Mouse (Mus musculus) heart, postnatal 10 days (tissue): Measurements from ENCODE around the gene Snx25. TPM values are rescaled to one million over a fixed set of nuclear protein-coding genes. Genes with fewer than 3 reads are reported as not detected.

Experiments used
- DNase-seq, 2 experiments: peaks; one replicate each; pipeline ENCODE4 v3.0.0; 2021
- intact Hi-C: fragments of 180-260 bp; cut with DNase I; formaldehyde crosslinking; loops from one replicate; pipeline ENCODE4 v1.15.1; 2025
- total RNA-seq, 2 experiments: library from RNA; stranded (reverse); gene quantifications; 2 replicates each; pipeline ENCODE4 v1.2.3; 2021

Snx25 gene
- total RNA-seq = 10 to 100 TPM; 13.2 to 13.7 TPM

GRCm38 (mm10) chr8:46152064-46153031 is at the start of gene Snx25:
Gene Snx25, minus strand, starts transcription at chr8:46152159.
- DNase-seq = peak; percentile 85 to 86
- intact Hi-C loops = loop anchor here (5.0 kb wide), 1 partner anchor 60 kb away; no protein-coding TSS in a partner anchor

DNA sequence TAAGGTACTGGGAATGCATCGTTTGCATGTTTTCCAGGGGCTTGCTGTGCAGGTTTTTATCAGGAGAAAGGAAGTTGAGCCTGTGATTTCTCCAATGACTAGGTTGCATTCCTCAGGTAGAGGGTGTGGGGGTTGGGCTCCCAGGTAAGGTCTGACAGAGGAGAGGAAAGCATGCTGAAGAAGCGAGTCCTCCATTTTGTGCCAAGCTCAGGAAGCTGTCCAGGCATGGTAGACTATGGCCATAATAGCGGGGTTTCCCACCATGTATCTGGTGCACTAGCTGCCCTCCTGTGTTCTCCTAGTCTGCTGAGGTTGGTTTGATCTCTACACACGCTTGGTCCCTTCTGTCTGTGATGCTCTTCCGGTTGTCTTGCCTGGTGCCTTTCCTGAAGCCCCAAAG is 45.7 kb upstream of the Snx25 start:
- no peak for DNase-seq
- intact Hi-C loops = no loop called here

DNA sequence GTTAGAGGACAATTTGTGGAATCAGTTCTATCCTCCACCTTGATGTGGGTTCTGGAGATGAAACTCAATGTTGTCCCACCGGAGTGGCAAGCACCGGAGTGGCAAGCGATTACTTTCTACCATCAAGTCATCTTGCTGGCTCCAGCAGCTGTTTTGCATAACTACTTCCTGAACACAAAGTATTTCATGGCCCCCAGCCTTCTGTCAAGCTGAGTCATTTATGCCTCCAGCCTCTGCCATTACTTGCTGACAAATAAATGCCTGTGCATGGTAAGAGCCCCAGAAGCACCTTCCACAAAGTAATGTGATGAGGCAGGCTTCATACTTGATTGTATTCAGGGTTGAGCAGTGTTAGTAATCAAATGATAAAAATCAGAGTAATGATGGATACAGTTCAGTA is 44.9 kb upstream of the Snx25 start:
- intact Hi-C loops = no loop called here
- DNase-seq = no peak

- DNase-seq = no peak
- intact Hi-C loops = no loop called here
Observed at GRCm38 (mm10) chr8:46193100-46193499, 41.1 kb upstream of the Snx25 start.

DNA sequence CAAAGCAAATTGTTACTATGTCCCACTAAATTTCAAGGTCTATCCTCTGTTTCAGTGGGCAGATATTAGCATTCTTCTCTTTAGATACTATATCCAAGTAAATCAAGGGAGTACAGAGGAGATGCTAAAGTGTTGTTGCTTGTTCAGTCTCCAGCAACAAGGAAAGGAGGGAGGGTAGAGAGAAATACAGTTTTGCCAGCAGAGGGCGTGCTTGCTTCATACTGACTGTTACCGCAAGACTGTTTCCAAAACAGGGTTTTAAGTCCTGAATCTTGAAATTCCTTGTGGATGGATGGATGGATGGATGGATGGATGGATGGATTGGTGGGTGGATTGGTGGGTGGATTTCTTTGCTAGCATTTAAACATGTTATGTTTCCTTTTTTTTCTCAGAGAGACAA is 33.4 kb upstream of the Snx25 start:
- intact Hi-C loops = loop anchor here (1.0 to 5.0 kb wide), 4 partner anchors 52 to 362 kb away; no protein-coding TSS in a partner anchor
- DNase-seq = peak; percentile 55 to 78

- no peak for DNase-seq
- intact Hi-C loops = no loop called here
Observed at GRCm38 (mm10) chr8:46180136-46180535, 28.2 kb upstream of the Snx25 start.

DNA sequence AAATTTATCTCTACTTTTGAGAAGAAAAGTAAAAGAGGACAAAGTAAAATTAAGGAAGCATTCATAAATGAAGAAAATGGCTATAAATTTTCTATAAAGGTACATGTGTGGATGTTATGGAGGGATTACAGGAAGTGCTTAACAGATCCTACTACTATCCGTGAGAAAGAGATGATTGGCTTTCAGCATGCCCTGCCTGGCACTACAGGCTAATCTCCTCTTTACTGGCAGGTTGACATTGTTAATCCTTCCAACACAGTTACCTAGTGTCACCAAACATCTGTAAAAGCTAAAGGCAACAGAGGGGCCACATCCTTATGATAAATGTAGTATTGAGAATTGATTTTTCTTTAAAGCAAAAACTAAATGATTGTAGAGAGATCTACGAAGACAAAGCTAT is 21.7 kb upstream of the Snx25 start:
- intact Hi-C loops = no loop called here
- no peak for DNase-seq

GRCm38 (mm10) chr8:46163870-46164190 is 11.9 kb upstream of the Snx25 start:
- no peak for DNase-seq
- intact Hi-C loops = loop anchor here (5.0 kb wide), 1 partner anchor 162 kb away; no protein-coding TSS in a partner anchor

- DNase-seq = peak; percentile 97
- intact Hi-C loops = loop anchor here (5.0 kb wide), 1 partner anchor 161 kb away; no protein-coding TSS in a partner anchor
Observed at GRCm38 (mm10) chr8:46162953-46163869, 11.3 kb upstream of the Snx25 start.

- intact Hi-C loops = loop anchor here (5.0 kb wide), 1 partner anchor 61 kb away; no protein-coding TSS in a partner anchor
Observed at GRCm38 (mm10) chr8:46153042-46153441, 1.1 kb upstream of the Snx25 start.

DNA sequence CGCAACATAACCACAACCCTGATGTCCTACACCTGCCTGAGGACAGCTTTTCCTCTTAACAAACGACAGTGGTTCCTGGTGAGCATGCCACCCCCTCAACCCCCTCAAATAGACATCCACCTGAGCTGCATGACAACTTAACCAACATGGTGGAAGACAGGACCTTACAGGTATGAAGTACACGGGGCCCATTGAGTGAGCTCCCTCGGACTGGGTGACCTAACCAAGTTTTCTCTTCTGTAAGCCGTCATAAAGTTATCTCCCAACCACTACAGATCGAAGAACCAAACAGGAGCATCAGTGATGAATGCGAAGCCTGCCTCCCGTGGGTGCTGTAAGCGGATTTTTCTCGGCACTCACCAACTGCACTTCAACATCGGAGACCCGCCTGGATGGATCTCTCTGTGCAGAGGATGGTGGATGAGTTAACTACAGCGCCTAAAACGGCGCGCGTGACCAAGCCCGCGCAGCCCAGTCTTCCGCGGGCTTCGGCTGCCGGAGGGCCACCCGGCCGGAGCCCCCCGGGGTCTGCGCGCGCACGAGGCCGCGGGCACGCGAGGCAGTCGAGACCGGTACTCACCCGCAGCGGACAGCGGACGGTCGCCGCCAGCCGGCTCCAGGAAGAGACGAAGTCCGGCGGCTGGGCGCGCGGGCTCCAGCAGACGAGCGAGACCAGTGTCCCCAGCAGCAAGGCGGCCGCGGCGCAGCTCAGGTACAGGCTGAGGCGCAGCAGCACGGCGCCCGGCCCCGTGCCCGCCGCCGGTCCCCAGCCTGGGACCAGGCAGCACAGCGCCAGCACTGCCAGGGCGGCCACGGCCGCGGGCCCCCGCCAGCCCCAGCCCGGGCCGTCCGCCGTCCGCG is 527 bp downstream of the Snx25 start, which contains the start of gene Cfap97:
Gene Cfap97, plus strand, starts transcription at position 570 of the 861 bp plus-strand sequence.
- DNase-seq = peak; percentile 69
- intact Hi-C loops = loop anchor here (5.0 kb wide), 1 partner anchor 59 kb away; no protein-coding TSS in a partner anchor

More at GRCm38 (mm10) chr8:46153042-46153441, 1.1 kb upstream of the Snx25 start:
- DNase-seq = no peak

GRCm38 (mm10) chr8:46149782-46150181 is 2.2 kb downstream of the Snx25 start:
- intact Hi-C loops = loop anchor here (1.0 to 5.0 kb wide), 2 partner anchors 57 to 151 kb away; no protein-coding TSS in a partner anchor
- no peak for DNase-seq

GRCm38 (mm10) chr8:46149306-46149705 is 2.7 kb downstream of the Snx25 start:
- intact Hi-C loops = loop anchor here (1.0 kb wide), 1 partner anchor 151 kb away; no protein-coding TSS in a partner anchor
- no peak for DNase-seq

GRCm38 (mm10) chr8:46146173-46146572 is 5.8 kb downstream of the Snx25 start:
- intact Hi-C loops = no loop called here
- DNase-seq = no peak

DNA sequence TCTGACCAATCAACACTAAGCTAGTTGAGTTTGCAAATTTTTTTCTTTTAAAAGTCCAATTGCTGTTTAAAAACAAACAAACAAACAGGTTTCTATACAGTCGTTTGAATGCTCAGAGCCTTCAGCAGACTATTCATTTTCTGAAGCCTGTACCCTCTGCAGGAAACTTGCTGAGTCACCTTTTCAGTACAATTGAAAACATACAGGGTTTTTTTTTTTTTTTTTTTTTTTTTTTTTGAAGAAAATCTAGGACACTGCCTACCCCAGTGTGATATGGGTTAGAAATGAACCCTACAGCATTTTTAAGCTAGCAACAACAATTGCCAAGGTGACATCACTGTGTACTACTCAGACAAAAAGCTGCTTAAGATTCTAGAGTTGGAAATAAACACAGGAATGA is 8.0 kb downstream of the Snx25 start:
- DNase-seq = no peak
- intact Hi-C loops = no loop called here

GRCm38 (mm10) chr8:46143470-46143869 is 8.5 kb downstream of the Snx25 start:
- DNase-seq = no peak
- intact Hi-C loops = no loop called here

DNA sequence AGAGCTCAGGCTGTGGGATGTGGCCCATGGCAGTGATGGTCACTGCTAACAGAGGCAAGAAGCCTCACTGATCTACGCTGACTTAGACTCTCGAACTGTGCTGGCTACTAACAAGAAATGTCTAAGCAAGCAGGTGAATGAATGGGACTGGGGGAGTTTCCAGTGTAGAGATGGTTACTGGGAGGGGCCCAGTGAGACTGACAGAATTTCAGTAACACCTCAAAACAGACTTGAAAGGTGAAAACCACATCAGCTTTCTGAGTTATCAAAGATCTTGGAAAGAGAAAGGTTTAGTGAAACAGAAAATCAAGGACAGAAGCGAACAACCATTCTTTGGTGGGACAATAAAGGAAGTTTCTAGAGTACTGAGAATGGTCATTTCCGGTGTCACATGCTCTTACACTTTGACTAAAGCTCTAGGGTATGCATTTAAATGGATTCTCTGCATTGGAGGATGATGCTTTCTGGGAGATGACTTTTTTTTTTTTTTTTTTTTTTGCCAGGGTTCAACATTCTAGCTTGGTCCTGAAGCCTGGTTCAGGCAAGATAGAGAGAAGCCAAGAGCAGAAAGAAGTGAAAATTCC is 9.4 kb downstream of the Snx25 start:
- no peak for DNase-seq
- intact Hi-C loops = no loop called here

- intact Hi-C loops = no loop called here
- no peak for DNase-seq
Observed at GRCm38 (mm10) chr8:46141688-46142087, 10.3 kb downstream of the Snx25 start.

DNA sequence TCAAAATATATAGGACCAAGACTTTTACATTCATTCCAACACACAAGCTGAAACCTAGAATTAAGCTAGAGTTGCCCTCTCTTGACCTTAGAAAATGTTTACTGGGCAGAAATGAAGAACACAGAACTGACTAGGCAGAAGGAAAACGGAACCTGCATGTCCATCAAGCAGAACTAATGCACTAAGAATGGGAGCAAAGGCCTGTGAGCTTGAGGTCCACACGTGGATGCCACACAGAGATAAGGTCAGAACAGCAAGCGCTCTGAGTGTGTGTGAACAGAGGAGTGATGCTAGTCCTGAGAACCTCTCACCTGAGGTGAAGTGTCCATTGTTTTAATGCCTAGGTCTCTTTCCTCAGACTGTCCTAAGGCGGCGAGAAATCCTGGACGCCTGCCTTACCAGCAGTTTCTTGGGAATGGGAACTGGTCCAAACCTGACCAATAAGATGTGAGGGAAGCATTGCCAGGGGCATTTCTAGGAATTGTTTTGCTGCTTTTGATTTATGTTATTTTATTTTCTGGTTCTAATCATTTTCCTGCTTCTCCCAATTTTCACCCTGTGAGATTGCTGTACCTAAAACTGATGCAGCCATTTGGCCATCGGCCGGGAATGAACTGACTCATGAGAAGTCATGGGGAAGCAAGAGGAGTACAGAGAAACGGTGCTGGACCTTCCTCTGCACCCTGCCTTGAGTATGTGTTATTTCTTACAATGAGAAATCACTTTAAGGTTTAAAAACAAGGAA is 11.4 kb downstream of the Snx25 start:
- intact Hi-C loops = no loop called here
- DNase-seq = no peak
